ENCODE assay signal across 15 mouse cellular contexts in the genomic region with DNA sequence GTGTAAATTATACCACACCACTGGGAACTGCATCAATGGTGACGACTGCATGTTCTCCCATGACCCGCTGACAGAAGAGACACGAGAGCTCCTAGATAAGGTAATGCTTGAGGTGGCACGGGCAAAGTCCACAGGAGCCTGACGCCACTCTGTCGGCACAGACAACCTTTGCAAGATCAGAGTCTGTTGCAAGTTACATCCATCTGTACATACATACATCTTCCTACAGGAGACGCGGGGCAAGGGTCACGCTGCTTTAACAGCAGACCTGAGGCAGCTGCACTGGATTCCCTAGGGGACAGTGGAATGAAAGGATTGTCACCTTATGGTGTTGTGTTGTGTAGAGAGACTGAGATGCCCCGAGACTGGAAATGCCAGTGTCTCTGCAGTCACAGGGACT. TPM values are rescaled to one million over a fixed set of nuclear protein-coding genes. Genes with fewer than 3 reads are reported as not detected.
DNase-seq lines count a peak whose midpoint lies in the region; ATAC-seq and TF ChIP-seq lines count a peak whose summit lies in the region.
"Had no signal": no experiment of that assay in that cellular context is flagged by ENCODE, and none has a peak within 500 bp of the region (broad histone marks: within the 10 kb centered on the region; RNA-seq: fewer than 3 reads in every experiment).

No protein-coding gene starts in this region.

- 0 out of 2 replicates have a peak, but pooled peaks have one; percentile 11 for ATAC-seq in liver, embryonic 15.5 days (ENCODE audit: insufficient read depth)
- 0 out of 2 replicates have a peak, but pooled peaks have one; percentile 21 for ATAC-seq in neural tube, embryonic 14.5 days (ENCODE audit: low read depth)
- ATAC-seq in neural tube, embryonic 15.5 days (ENCODE audit: low FRiP score) = no peak
- peak; percentile 22 for ATAC-seq in stomach, postnatal 0 days (ENCODE audit: low FRiP score, low TSS enrichment)

- intact Hi-C loops in heart, adult 2 months (cut with DNase I) = loop anchor here (1.0 to 10.0 kb wide), 3 partner anchors 29 to 131 kb away; no protein-coding TSS in a partner anchor

- 73% methylated on average over 10 of the region's 10 CpGs for WGBS in heart, adult 2 months
- 84% methylated on average over 10 of the region's 10 CpGs for WGBS in liver, embryonic 15.5 days (ENCODE audit: insufficient replicate concordance)
- 90% methylated on average over 10 of the region's 10 CpGs for WGBS in neural tube, embryonic 14.5 days
- 90% methylated on average over 10 of the region's 10 CpGs for WGBS in neural tube, embryonic 15.5 days
- WGBS in stomach, postnatal 0 days = 82% methylated on average over 10 of the region's 10 CpGs

- no peak for TF ChIP-seq EP300 in heart, adult 2 months (IDR thresholded peaks at IDR 0.05; ENCODE audit: insufficient read depth, low read depth, low read length)
- TF ChIP-seq EP300 in stomach, postnatal 0 days (optimal IDR thresholded peaks at IDR 0.05) = no peak

- H3K4me3 ChIP-seq in heart, adult 2 months = no peak overlapping the region
- no peak overlapping the region for H3K4me3 ChIP-seq in liver, embryonic 15.5 days (replicated peaks)
- H3K4me3 ChIP-seq in neural tube, embryonic 14.5 days (ENCODE audit: low read depth, low read length) = no peak overlapping the region
- H3K4me3 ChIP-seq in neural tube, embryonic 15.5 days (replicated peaks) = no peak overlapping the region
- H3K4me3 ChIP-seq in stomach, postnatal 0 days (ENCODE audit: low read depth, low read length) = no peak overlapping the region
- H3K4me3 ChIP-seq: heart, embryonic 10.5 days had no signal

- H3K4me1 ChIP-seq in heart, adult 2 months (ENCODE audit: control insufficient read depth, insufficient read depth, low read length) = no peaks in the 10 kb centered on the region; the same call in 1 of the 2 replicates
- H3K4me1 ChIP-seq in liver, embryonic 15.5 days (replicated peaks) = peaks cover 15% of the 10 kb centered on the region; the same call in 1 of the 2 replicates
- no peaks in the 10 kb centered on the region for H3K4me1 ChIP-seq in neural tube, embryonic 14.5 days (ENCODE audit: control insufficient read depth, insufficient read depth, low read length)
- H3K4me1 ChIP-seq in neural tube, embryonic 15.5 days = no peaks in the 10 kb centered on the region
- no peaks in the 10 kb centered on the region for H3K4me1 ChIP-seq in stomach, postnatal 0 days (replicated peaks; ENCODE audit: control insufficient read depth, insufficient read depth)
- H3K4me1 ChIP-seq: heart, embryonic 10.5 days had no signal

- no peak overlapping the region for H3K27ac ChIP-seq in heart, adult 2 months
- H3K27ac ChIP-seq in liver, embryonic 15.5 days (replicated peaks) = no peak overlapping the region
- H3K27ac ChIP-seq in neural tube, embryonic 14.5 days (ENCODE audit: low read depth, low read length) = no peak overlapping the region
- no peak overlapping the region for H3K27ac ChIP-seq in neural tube, embryonic 15.5 days (replicated peaks)
- H3K27ac ChIP-seq in stomach, postnatal 0 days (replicated peaks) = no peak overlapping the region
- H3K27ac ChIP-seq: heart, embryonic 10.5 days had no signal

- H3K9ac ChIP-seq in heart, adult 2 months (ENCODE audit: low read depth, low read length) = no peak overlapping the region
- H3K9ac ChIP-seq in liver, embryonic 15.5 days = no peak overlapping the region
- no peak overlapping the region for H3K9ac ChIP-seq in neural tube, embryonic 14.5 days (replicated peaks; ENCODE audit: low read depth, low read length)
- no peak overlapping the region for H3K9ac ChIP-seq in neural tube, embryonic 15.5 days (replicated peaks)
- H3K9ac ChIP-seq in stomach, postnatal 0 days (ENCODE audit: low read length) = no peak overlapping the region

- H3K79me2 ChIP-seq in heart, adult 2 months (replicated peaks; ENCODE audit: control insufficient read depth, insufficient read depth, low read length) = peaks cover 1% of the 10 kb centered on the region; the same call in 1 of the 2 replicates

- no peaks in the 10 kb centered on the region for H3K36me3 ChIP-seq in heart, adult 2 months (ENCODE audit: control insufficient read depth, insufficient read depth, low read length)
- peaks cover 100% of the 10 kb centered on the region for H3K36me3 ChIP-seq in liver, embryonic 15.5 days (replicated peaks)
- peaks cover 89% of the 10 kb centered on the region for H3K36me3 ChIP-seq in neural tube, embryonic 14.5 days (ENCODE audit: control insufficient read depth, insufficient read depth, low read length)
- peaks cover 92% of the 10 kb centered on the region for H3K36me3 ChIP-seq in neural tube, embryonic 15.5 days
- peaks cover 44% of the 10 kb centered on the region for H3K36me3 ChIP-seq in stomach, postnatal 0 days (ENCODE audit: control insufficient read depth, insufficient read depth, low read length)

- no peak for TF ChIP-seq POLR2A in heart, adult 2 months (IDR thresholded peaks at IDR 0.05; ENCODE audit: insufficient read depth, low read depth, low read length)

- DNase-seq in heart, adult 11 months = peak; percentile 87
- no peak for DNase-seq in heart, adult 2 months
- no peak for DNase-seq in liver
- DNase-seq in stomach, postnatal 0 days (ENCODE audit: low spot score) = no peak
- no peak for DNase-seq in cerebellum, postnatal 14 days

- TF ChIP-seq CTCF in heart, adult 2 months (IDR thresholded peaks at IDR 0.05) = no peak
- no peak for TF ChIP-seq CTCF in stomach, postnatal 0 days (IDR thresholded peaks at IDR 0.05; ENCODE audit: low read depth)

- no peaks in the 10 kb centered on the region for H3K9me3 ChIP-seq in liver, embryonic 15.5 days (replicated peaks)
- H3K9me3 ChIP-seq in neural tube, embryonic 14.5 days (ENCODE audit: control insufficient read depth, low read length) = no peaks in the 10 kb centered on the region
- no peaks in the 10 kb centered on the region for H3K9me3 ChIP-seq in neural tube, embryonic 15.5 days (replicated peaks)
- no peaks in the 10 kb centered on the region for H3K9me3 ChIP-seq in stomach, postnatal 0 days (ENCODE audit: control insufficient read depth, low read length)
- H3K9me3 ChIP-seq: heart, embryonic 10.5 days had no signal

- no peaks in the 10 kb centered on the region for H3K27me3 ChIP-seq in heart, adult 2 months (ENCODE audit: control insufficient read depth, insufficient read depth, low read length)
- no peaks in the 10 kb centered on the region for H3K27me3 ChIP-seq in liver, embryonic 15.5 days
- H3K27me3 ChIP-seq in neural tube, embryonic 14.5 days (ENCODE audit: control insufficient read depth, insufficient read depth, low read length) = no peaks in the 10 kb centered on the region
- no peaks in the 10 kb centered on the region for H3K27me3 ChIP-seq in neural tube, embryonic 15.5 days (replicated peaks)
- no peaks in the 10 kb centered on the region for H3K27me3 ChIP-seq in stomach, postnatal 0 days (ENCODE audit: control insufficient read depth, insufficient read depth, low read length)

- no peak overlapping the region for H3K4me2 ChIP-seq in liver, embryonic 15.5 days
- no peak overlapping the region for H3K4me2 ChIP-seq in neural tube, embryonic 14.5 days (ENCODE audit: low read depth, low read length)
- no peak overlapping the region for H3K4me2 ChIP-seq in neural tube, embryonic 15.5 days
- no peak overlapping the region for H3K4me2 ChIP-seq in stomach, postnatal 0 days (replicated peaks; ENCODE audit: low read depth)

RNA-seq across cellular contexts. Expression of a gene that starts 25.0 kb away (rescaled TPM):
- total RNA-seq in heart, adult 2 months (2021) = 10 to 100 TPM; 27.7 to 32.4 TPM
- polyA plus RNA-seq in heart, adult 2 months (2012; rRNA removed) = 17.7 and 17.8 TPM in 2 replicates
- 8.0 and 10.8 TPM in 2 replicates for polyA plus RNA-seq in liver, embryonic 15.5 days (2015; fragmentation: Nextera tagmentation; extraction: Ambion mirVana)
- polyA plus RNA-seq in neural tube, embryonic 14.5 days (2014; fragmentation: Nextera tagmentation; extraction: Ambion mirVana) = 15.8 and 18.5 TPM in 2 replicates
- polyA plus RNA-seq in neural tube, embryonic 15.5 days (2015; fragmentation: Nextera tagmentation; extraction: Ambion mirVana) = 14.5 and 17.3 TPM in 2 replicates
- polyA plus RNA-seq in stomach, postnatal 0 days (2015; fragmentation: Nextera tagmentation; extraction: Ambion mirVana) = 5.9 and 6.2 TPM in 2 replicates

RNA-seq across cellular contexts. Expression of a gene that starts 26.9 kb away (rescaled TPM):
- total RNA-seq in heart, adult 2 months (2021) = 10 to 100 TPM; 82.9 to 88.2 TPM
- polyA plus RNA-seq in heart, adult 2 months (2012; rRNA removed) = 109 and 140 TPM in 2 replicates
- 28.8 and 30.4 TPM in 2 replicates for polyA plus RNA-seq in liver, embryonic 15.5 days (2015; fragmentation: Nextera tagmentation; extraction: Ambion mirVana)
- polyA plus RNA-seq in neural tube, embryonic 14.5 days (2014; fragmentation: Nextera tagmentation; extraction: Ambion mirVana) = 62.7 and 70.4 TPM in 2 replicates
- polyA plus RNA-seq in neural tube, embryonic 15.5 days (2015; fragmentation: Nextera tagmentation; extraction: Ambion mirVana) = 66.4 and 72.3 TPM in 2 replicates
- 71.5 and 75.0 TPM in 2 replicates for polyA plus RNA-seq in stomach, postnatal 0 days (2015; fragmentation: Nextera tagmentation; extraction: Ambion mirVana)

RNA-seq across cellular contexts. Expression of a gene that starts 38.1 kb away (rescaled TPM):
- 10 to 100 TPM; 33.0 to 36.1 TPM for total RNA-seq in heart, adult 2 months (2021)
- polyA plus RNA-seq in heart, adult 2 months (2012; rRNA removed) = 23.4 and 45.3 TPM in 2 replicates
- polyA plus RNA-seq in liver, embryonic 15.5 days (2015; fragmentation: Nextera tagmentation; extraction: Ambion mirVana) = 97.7 and 98.0 TPM in 2 replicates
- 197 and 245 TPM in 2 replicates for polyA plus RNA-seq in neural tube, embryonic 14.5 days (2014; fragmentation: Nextera tagmentation; extraction: Ambion mirVana)
- 239 and 275 TPM in 2 replicates for polyA plus RNA-seq in neural tube, embryonic 15.5 days (2015; fragmentation: Nextera tagmentation; extraction: Ambion mirVana)
- polyA plus RNA-seq in stomach, postnatal 0 days (2015; fragmentation: Nextera tagmentation; extraction: Ambion mirVana) = 119 and 123 TPM in 2 replicates

RNA-seq across cellular contexts. Expression of a gene that starts 51.8 kb away (rescaled TPM):
- total RNA-seq in heart, adult 2 months (2021) = not detected
- polyA plus RNA-seq in heart, adult 2 months (2012; rRNA removed) = not detected in 2 replicates
- 0.12 and 0.17 TPM in 2 replicates for polyA plus RNA-seq in liver, embryonic 15.5 days (2015; fragmentation: Nextera tagmentation; extraction: Ambion mirVana)
- 1.8 and 2.0 TPM in 2 replicates for polyA plus RNA-seq in neural tube, embryonic 14.5 days (2014; fragmentation: Nextera tagmentation; extraction: Ambion mirVana)
- 3.6 and 3.8 TPM in 2 replicates for polyA plus RNA-seq in neural tube, embryonic 15.5 days (2015; fragmentation: Nextera tagmentation; extraction: Ambion mirVana)
- 0.10 and 0.18 TPM in 2 replicates for polyA plus RNA-seq in stomach, postnatal 0 days (2015; fragmentation: Nextera tagmentation; extraction: Ambion mirVana)
- total RNA-seq: adrenal gland, postnatal 14 days; gastrocnemius, postnatal 14 days; heart, postnatal 10 days; liver, adult 2 months; monocyte, adult 5-6 weeks; neutrophil, adult 5-6 weeks had no signal
- polyA plus RNA-seq: liver, adult 2 months had no signal
